Mouse (Mus musculus) megakaryocyte, embryonic 14.5 days (primary cell): ENCODE results near the gene Mutyh.

Experiments
- FLI1 ChIP-seq: IDR thresholded peaks from 2 replicates; pipeline ENCODE4 v1.6.1; 2012; ENCODE audit warnings: low read length, inconsistent platforms, mixed read lengths
- GATA1 ChIP-seq: IDR thresholded peaks from 3 replicates; pipeline ENCODE4 v1.6.1; 2012; ENCODE audit warnings: mixed read lengths, low read length, inconsistent platforms, borderline replicate concordance

DNA sequence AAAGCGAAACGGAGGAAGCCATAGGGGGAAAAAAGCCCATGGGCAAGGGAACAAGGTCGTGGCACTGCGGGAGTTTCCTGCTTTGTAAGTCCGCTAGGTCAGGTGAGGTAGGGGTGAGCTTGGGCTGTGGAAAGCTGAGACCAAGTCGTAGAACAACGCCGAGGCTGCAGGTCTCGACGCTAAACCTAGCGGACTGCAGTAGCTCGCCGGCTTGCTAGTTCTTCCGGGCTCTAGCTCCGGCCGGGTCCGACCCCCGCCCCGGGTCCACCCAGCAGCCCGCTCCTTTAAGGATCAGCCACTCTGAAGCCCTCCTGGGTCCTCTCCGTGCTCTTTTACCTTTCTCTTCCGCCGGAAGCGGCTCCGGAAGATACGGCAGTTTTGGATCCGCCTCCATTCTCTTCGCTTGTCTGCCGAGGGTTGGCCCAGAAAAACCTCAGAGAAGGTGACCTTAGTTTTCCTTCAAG lies 17.1 kb downstream of the Mutyh start:
- no peak for TF ChIP-seq GATA1
- no peak for TF ChIP-seq FLI1
